Mouse (Mus musculus): ENCODE measurements around the gene Thumpd3.

DNA sequence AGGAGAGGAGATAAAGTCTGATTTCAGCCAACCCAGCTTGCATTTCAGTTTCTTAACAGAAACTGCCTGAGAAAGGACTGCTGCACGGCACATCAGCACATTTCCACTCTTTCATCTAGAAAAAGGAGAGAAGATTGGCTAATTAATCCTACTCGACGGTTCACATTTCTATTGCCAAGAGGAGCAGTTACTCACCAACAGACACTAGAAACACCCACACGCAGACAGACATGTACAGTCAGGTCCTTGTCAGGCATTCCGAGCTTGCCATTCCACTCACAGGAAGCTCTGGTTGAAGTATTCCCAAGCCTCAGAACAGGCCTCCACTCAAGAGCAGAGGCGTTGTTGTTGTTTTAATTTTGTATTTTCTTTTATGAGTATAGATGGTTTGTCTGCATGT, 11.6 kb upstream of the Thumpd3 start:
- TF ChIP-seq CTCF (IDR thresholded peaks at IDR 0.05; ENCODE audit: extremely low read depth, insufficient read depth, insufficient read length, insufficient replicate concordance) (no peak), POLR2A (IDR thresholded peaks at IDR 0.05; ENCODE audit: low read depth, low read length) (no peak)
